Comparison of ENCODE assay signal across 11 mouse cellular contexts in the genomic region with DNA sequence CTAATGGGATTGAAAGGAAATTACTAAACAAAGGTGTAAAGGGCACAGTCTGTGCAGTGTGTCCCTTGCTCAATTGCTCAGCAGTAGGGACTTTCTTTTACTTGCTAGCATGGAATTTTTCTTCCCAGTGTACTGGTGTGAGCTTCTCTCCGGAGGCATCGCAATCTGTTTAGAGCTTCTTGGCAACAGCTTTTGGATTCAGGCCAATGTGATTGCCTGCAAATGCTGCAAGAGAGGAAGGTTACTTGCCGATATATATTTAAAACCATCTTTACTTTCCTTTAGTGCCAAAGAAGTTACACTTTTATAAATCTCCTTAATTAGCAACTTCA. TPM values are rescaled to one million over a fixed set of nuclear protein-coding genes. Genes with fewer than 3 reads are reported as not detected.
DNase-seq lines count a peak whose midpoint lies in the region; ATAC-seq and TF ChIP-seq lines count a peak whose summit lies in the region.
"Had no signal": no experiment of that assay in that cellular context is flagged by ENCODE, and none has a peak within 500 bp of the region (broad histone marks: within the 10 kb centered on the region; RNA-seq: fewer than 3 reads in every experiment).

No protein-coding gene starts in this region.

- H3K9ac ChIP-seq in lung, embryonic 14.5 days: no peak overlapping the region
- H3K9ac ChIP-seq: embryonic facial prominence, embryonic 13.5 days had no signal

- H3K4me2 ChIP-seq in lung, embryonic 14.5 days: no peak overlapping the region
- H3K4me2 ChIP-seq: embryonic facial prominence, embryonic 13.5 days had no signal

- H3K9me3 ChIP-seq in lung, embryonic 14.5 days (ENCODE audit: low read depth, low read length): no peaks in the 10 kb centered on the region
- H3K9me3 ChIP-seq: embryonic facial prominence, embryonic 13.5 days had no signal

- DNase-seq in lung, embryonic 14.5 days: peak; percentile 80
- no peak for DNase-seq in lung, postnatal 25 days (ENCODE audit: low spot score)
- peak; percentile 91 for DNase-seq in cerebellum, adult 9-10 months
- peak; percentile 42 to 46 for DNase-seq in layer of hippocampus, postnatal 10 days (ENCODE audit: low spot score in 2 of 2)
- DNase-seq in right cerebral cortex, postnatal 25 days: peak; percentile 38
- DNase-seq in adipocyte (ENCODE audit: low spot score) (no peak), MN1 (ENCODE audit: low spot score) (no peak)
- DNase-seq in thymus, postnatal 0 days (ENCODE audit: low spot score): no peak
- DNase-seq: kidney, adult 11 months had no signal

- H3K36me3 ChIP-seq in lung, embryonic 14.5 days (ENCODE audit: insufficient read depth): no peaks in the 10 kb centered on the region
- H3K36me3 ChIP-seq: embryonic facial prominence, embryonic 13.5 days had no signal

- peak; percentile 75; the same call in 1 of the 2 replicates for ATAC-seq in lung, embryonic 14.5 days (ENCODE audit: insufficient read depth)

- no peak overlapping the region for H3K27ac ChIP-seq in lung, embryonic 14.5 days (ENCODE audit: low read depth)
- H3K27ac ChIP-seq: embryonic facial prominence, embryonic 13.5 days had no signal

- H3K4me1 ChIP-seq in lung, embryonic 14.5 days (ENCODE audit: insufficient read depth): no peaks in the 10 kb centered on the region
- H3K4me1 ChIP-seq: embryonic facial prominence, embryonic 13.5 days had no signal

- no peaks in the 10 kb centered on the region for H3K27me3 ChIP-seq in lung, embryonic 14.5 days (ENCODE audit: insufficient read depth, low read length)
- H3K27me3 ChIP-seq: embryonic facial prominence, embryonic 13.5 days had no signal

- no peak overlapping the region for H3K4me3 ChIP-seq in lung, embryonic 14.5 days (ENCODE audit: low read depth, low read length)
- H3K4me3 ChIP-seq: embryonic facial prominence, embryonic 13.5 days had no signal

- WGBS in lung, embryonic 14.5 days: 26% methylated on average over 3 of the region's 3 CpGs

- TF ChIP-seq CTCF in lung, embryonic 14.5 days (IDR thresholded peaks at IDR 0.05; ENCODE audit: low read depth): no peak

RNA-seq across cellular contexts. Expression of gene Chl1, which starts 48.5 kb away (rescaled TPM):
- 0.14 and 0.27 TPM in 2 replicates for polyA plus RNA-seq in lung, embryonic 14.5 days (2014; fragmentation: Nextera tagmentation; extraction: Ambion mirVana)
- total RNA-seq in layer of hippocampus, postnatal 10 days (2021): 100 to 1,000 TPM; 311 to 317 TPM
- polyA plus RNA-seq in thymus, postnatal 0 days (2015; fragmentation: Nextera tagmentation; extraction: Ambion mirVana): 2.3 and 2.7 TPM in 2 replicates
- total RNA-seq: MEL had no signal

Comparison
In these comparisons a context has a peak if more than half of its experiments do, and no peak if none do; other contexts are left out.
1. DNase-seq: peak in lung, embryonic 14.5 days (single experiment), cerebellum, adult 9-10 months (single experiment), layer of hippocampus, postnatal 10 days (2 of 2) and right cerebral cortex, postnatal 25 days (single experiment); none in lung, postnatal 25 days (single experiment), adipocyte (single experiment), thymus, postnatal 0 days (single experiment) and MN1 (single experiment).